Mouse (Mus musculus) cerebellum, postnatal 25 days (tissue): Measurements from ENCODE around the gene Ube2r2.
A peak's percentile ranks its signal among the peaks of the same experiment; 100 is the strongest.

Experiments
- DNase-seq, 2 experiments: peaks; one replicate each; pipeline ENCODE4 v3.0.0; 2021; ENCODE audit warnings: mixed read lengths in 2 of 2

Ube2r2 gene

DNA sequence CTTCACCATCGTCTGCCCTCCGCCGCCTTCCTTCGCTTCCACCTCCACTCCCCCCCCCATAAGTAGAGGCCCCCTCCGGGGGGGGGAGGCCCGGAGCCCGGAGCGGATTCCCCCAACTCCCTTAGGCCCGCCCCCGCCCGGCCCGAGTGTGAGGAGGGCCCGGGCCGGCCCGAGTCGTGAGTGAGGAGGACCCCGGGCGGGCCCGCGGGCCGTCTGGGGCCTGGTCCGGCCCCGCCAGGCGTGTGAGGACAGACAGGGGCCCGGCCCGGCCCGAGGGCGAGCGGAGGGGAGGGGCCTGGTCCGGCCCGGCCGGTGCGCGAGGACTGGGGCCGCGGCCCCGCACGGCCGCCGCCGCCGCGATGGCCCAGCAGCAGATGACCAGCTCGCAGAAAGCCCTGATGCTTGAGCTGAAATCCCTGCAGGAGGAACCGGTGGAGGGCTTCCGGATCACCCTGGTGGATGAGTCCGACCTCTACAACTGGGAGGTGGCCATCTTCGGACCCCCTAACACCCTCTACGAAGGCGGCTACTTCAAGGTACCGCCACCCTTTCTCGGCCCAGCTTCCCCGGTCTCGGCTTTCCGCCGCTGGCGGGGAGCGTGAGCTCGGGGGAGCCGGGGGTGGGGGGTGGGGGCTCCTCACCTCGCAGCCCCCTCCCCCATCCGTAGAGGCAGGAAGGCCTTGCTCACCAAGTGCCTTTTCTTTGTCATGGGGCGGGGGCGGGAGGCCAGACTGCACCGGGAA is at the start of gene Ube2r2:
Gene Ube2r2 (plus strand): TSS at position 33 of the 743 bp plus-strand sequence.
- peak; percentile 79 to 82 for DNase-seq

DNA sequence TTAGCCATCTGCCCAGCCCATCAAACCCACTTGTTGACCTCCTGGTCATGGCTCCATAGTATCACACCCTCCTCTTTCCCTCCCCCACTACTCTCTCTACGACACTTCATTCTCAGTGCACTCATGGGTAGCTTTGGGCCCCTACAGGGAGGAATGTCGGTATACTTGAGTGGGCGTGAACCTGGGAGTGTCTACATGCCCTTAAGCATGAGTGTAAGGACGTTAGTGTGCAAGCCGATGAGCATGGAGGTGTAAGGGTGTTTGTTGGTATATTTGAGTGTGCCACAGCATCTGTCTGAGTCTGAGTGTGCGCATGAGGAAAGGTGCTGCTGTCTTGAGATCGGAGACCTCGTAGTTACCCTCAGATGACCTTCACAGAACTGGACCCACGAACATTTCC is 48.6 kb upstream of the Ube2r2 start:
- no peak for DNase-seq

DNA sequence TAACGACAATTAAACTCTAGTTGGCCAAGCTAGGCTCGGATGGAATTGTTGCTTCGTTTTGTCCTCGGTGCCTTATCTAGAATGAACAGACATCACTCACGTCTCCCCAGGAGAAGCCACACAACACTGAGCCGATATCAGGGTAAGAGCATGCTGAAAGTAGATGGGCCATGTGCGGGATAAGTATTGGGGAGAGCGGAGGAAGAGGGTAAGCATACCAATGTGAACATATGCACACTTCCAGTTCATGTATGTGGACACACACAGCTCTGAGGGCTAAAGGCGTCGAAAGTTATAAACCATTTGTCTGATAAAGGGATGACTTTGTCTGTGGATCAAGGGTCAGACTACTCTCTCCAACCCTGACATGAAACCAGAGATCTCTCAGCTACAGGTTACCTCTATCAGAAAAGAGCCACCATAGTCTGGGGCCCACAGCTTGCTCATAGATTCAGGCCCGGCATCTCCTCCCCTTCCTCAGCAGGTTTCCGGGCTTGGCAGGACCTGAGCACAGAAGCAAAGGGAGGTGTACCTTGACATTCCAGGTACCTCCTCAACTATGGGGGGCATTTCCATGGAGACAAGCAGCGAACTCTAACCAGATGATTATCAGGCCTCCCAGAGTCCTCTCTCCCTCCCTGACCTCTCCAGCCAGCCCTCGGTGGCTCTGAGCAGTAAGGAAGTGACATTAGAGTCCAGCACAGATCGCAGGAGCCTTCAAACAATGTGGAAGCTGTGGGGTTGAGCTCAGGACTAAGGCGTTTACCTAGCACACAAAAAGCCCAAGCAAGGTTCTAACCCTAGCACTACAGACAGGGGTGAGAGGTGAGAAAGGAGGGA is 47.9 kb upstream of the Ube2r2 start:
- no peak for DNase-seq

DNA sequence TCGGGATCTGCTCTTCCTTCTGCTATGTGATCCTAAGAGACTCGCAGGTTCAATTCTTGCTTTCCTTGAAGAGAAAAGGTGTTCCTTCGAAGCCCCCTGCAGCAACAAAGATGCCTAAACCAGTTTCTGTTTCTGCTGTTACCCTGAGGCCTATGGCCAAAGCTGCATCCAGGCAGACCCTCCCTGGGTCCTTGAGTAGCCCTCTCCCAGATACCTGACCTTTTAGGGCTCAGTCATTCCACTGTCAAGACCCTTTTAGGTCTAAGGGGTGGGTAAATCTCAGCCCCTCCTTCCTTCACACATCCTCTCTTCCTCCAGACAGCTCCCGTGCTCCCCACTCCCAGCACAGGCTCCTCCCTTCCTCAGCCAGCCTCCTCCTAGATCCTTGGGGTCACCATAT is 46.4 kb upstream of the Ube2r2 start:
- no peak for DNase-seq

DNA sequence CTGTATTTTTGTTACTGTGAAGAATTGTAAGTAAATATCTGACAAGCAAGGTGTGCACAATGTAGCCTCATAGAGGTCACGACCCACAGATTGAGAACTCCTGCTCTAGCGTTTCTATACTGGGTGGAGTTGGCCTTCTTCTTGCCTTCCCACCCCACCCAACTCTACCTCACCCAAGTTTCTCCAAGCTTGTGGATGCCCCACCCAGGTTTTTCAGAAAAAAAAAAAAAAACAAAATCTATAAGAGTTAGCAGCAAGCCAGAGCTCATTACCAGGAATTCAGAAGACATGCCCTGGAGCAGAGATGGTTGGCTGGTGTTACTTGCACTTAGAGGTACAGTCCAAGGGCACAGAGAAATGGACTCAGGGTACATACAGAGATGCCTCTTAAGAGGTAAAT is 45.8 kb upstream of the Ube2r2 start:
- no peak for DNase-seq

DNA sequence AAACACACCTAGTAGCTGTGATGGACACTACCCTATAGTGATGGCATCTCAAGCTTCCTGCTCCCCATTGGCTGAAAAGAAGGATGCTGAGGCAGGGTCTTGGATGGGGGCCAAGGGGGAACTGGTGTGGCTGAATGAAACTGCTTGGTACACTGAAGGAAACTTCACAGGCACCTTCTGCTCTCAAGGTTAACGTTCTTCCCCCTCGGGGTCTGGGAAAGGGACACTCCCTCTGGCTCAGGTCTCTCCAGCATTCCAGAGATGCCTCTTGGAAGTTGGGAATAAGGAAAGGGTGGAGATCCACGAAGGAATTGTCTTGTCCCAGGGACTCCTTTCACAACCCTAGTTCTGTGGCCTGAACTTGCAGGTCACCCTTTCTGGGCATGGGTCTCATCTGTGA is 44.2 kb upstream of the Ube2r2 start:
- DNase-seq = no peak

DNA sequence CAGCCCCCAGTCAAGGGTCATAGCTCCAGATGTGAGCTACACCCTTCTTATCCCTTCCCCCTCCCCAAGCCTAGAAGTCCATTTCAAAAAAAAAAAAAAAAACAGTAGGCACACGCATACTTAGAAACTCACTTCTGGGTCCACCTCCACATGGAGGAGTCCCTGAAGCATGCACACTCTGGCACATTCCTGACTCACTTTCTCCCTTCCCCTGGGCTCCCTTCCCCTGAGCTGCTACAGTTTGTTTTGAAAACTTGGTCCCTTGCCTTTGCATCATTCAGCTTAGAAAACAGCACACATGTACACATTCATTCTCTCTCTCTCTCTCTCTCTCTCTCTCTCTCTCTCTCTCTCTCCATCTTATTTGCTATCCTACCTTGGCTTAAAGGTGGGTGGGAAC is 42.6 kb upstream of the Ube2r2 start:
- DNase-seq = no peak

DNA sequence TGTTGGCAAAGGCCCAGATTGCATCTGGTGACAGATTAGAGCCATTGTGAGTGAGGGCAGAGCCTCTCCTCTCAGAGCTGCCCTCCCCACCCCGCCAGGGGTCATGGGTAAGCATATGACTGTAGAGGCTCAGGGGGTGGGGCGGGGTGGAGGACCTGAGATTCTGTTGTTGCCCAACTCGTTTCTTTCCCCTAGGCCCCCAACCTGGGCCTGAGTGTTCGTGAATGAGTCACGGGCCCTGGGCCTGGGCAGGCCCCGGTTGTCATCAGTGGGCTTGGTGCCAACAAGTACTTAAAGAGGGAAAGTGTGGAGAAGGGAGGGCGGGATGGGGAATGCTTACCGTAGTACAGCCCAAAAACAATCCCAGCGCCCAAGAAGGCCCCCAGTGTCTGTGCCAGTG is 41.2 kb upstream of the Ube2r2 start:
- DNase-seq = no peak

DNA sequence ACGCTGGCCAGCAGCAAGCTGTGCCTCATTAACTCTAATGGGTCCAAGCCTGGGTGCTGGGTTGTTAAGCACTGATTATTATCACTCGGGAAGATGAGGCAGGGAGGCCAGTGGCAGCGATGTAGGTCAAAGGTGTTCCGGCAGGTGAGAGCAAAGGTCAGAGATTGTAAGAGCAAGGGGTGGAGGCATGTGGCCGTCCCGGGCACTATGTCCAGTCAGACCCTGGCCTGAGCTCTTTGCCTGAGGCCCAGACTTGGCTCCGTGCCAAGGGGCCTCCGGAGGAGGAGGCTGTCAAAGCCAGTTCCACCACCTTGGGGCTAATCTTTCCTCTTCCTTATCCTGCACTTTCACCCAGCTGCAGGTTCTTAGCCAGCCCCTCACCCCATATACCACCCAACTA is 39.4 kb upstream of the Ube2r2 start:
- no peak for DNase-seq

DNA sequence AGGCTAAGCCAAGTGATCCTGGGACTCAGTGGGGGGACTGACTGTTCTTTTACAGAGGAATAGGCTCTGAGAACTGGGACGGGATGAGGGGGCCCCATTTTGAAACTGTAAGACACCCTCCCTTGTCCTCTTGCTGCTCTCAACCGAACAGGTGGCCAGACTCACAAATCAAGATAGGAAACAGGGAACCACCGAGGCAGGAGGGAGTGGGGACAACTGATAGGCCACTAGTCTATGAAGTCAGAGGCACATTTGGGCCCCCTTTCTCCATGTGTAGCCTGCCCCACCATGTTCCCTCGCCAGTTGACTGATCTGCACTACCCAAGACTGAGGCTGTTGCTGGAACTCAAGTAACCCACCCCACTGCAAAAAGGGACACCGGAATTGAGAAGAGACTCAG is 38.7 kb upstream of the Ube2r2 start:
- DNase-seq = no peak

DNA sequence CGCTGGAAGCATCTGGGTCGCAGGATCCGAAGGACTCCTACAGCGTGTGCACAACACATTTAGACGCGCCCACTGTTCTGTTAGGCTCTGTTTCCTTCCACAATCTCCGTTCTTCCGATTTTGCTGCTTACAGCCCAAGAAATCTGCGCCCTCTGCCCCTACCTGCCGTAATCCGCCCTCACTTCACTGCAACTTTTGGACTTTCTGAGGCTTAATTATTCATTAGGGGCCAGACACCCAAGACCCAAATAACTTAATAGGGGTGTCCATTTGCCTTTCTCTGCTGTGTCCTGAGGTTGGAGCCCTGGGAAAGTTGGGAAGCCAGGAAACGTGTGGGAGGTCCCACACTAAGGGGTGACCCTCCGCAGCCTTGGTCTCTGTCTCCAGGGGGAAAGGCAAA is 38.2 kb upstream of the Ube2r2 start:
- no peak for DNase-seq

DNA sequence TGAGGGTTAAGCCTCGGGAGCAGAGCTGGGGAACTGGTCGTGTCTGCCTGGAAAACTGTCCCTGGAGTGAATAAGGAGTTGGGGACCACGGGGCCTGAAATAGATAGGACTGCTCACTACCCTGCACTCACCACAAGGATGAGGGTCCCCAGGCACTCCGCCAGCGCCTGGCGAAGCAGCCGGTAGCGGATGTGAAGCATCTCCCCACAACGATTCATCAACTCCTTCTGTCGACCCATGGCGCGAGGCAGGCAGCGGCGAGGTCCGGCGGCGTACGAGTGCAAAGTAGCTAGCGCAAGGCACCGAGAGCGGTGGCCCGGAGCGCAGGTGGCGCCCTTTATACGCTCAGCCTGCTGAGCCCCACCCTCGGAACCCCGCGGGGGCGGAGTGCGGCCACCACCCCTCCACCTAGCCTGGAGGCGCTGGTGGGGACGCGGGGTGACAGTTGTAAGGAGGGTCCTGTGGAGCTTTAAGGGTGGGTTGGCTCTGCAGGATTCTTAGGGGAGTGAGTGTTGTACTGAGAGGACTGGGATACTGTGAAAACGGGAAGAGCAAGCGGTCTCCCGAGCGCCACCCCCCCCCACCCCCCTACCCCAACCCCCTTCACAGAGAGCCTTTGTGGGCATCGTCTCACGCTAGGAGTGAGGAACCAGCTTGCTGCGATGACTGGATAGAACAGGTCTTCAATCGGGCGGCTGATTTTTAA is 37.5 kb upstream of the Ube2r2 start, which contains the start of gene Aqp3:
Gene Aqp3 (minus strand): TSS at position 313 of the 706 bp plus-strand sequence.
- DNase-seq = peak in 1 of 2 experiments; percentile 44

DNA sequence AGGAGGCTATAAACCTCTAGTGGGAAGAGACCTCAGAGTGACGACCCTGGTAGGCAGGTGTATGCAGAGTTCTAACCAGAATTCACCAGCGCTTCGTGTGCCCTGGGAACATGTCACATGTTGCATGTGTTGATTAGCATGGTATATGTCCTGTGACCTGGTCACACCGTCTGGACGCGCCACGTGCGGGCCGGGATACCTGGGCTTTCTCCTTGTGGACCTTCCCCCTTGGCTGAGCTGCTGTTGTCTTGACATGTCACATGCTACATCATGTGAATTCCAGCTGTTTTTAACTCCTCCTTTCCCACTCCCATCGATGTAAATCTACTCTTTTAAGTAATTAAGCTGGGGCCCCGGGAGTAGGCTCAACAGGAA is 37.0 kb upstream of the Ube2r2 start:
- no peak for DNase-seq

DNA sequence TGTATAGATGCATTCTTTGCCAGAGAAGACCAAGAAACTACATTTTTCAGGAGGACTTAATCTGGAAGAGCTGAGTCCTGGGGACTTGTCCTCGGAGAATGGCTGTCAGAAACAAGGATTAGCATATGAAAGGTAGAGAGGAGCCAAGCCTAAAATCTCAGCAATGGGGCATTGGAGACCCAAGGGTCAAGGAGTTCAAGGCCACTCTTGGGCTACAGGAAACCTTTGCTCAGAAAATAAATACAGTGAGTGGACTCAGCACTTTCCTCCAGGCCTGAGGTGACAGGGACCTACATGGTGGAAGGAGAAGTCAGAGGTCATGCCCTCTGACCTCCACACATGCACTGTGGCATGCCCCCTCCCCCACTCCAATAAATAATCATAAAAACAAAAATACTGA is 34.6 kb upstream of the Ube2r2 start:
- no peak for DNase-seq

DNA sequence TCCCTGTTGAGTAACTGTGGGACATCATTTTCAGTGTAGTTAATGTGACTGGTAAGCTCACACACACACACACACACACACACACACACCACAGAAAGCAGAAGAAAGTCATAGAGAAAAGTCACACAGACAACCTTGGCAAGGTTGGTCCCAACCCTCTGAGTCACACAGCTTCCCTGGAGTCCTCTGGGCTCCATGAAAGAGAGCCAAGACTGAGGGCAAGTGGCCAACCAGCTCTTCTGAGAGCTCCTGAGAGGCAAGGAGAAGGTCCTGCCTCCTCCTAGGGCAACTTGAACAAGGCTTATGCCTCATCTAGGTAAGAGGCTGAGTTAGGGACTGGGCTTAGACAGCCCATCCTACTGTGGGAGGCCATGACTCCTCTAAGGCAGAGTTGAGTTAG is 32.6 kb upstream of the Ube2r2 start:
- DNase-seq = peak in 1 of 2 experiments; percentile 60

DNA sequence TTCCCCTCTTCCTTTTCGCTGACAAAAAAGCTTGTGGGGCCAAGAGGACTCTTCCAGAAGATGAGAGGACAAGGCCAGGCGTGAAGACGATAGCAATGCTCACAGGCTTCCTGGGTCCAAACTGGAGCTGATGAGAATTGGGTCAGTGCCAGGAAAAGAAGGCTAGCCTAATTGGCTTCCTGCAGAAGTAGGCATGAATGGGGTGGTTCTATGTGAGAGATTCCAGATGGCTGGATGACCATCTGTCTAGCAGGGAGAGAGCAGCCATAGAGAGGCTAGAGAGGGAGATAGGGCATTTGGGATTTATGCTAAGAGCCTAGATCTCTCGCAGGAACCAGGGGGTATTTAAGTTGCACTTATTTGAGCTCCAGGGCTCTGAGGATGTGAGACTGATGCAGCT is 28.1 kb upstream of the Ube2r2 start:
- peak; percentile 28 to 37 for DNase-seq

DNA sequence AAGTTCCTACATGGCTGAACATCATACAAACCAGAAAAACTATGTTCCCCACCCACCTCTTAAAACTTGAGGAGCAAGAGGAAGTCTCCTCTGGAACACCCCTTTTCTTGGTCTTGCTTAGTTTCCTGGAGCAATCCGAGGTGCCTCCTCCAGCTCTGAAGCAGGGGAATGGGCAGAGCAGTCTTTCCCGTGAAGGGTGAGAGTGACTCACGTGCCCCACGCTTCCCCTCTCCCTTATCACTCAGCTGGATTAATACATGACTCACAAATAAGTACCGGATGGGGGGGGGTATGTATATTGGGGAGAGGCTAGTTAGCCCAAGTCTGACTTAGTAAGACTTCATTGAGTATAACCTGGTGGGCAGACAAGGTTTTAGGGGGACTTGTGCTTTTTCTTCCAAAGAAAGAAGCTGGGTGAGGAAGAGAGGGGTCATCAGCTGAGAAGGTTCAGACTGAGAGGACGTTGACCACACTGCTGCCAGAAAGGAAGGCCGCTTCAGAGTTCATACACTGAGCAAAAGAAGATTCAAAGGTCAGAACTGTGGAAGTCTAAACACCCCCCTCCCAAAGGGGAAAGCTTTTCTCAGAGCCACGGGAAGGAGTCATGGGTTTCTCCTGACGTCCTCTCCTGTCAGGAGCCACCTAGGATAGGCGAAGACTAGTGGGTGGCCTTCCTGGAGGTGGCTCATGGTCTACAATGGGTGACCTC is 26.7 kb upstream of the Ube2r2 start:
- DNase-seq = no peak

DNA sequence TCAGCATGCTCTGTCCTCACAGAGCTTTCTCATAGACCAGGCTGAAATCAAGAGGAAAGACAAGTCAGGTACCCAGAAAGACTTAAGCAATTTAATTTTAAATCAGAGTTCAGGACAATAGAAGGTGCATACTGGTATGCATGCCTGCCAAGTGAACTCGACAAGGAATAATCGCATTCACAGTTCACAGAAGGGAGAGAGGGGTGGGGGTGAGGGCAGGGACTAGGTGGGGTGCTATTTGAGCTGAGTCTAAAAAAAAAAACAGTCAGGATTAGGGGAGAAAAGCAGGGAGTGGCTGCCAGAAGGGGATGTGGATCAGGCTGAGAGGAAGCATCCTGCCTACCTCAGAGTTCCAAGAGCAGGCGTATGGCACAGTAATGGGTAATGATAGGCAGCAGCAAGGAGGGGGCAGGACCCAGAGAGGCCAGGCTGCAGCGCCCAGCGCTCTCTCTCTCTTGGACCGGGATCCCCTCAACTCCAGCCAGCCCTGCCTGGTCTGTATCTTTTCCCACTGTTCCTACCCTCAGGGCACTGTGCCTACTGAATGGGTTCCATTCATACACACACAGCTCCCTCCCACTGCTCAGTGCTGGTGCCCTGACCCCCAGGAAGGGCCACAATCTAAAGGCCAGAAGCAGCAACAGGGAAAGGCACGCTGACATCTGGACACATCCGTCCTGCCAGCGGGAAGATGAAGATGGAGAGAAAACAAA is 21.0 kb upstream of the Ube2r2 start:
- DNase-seq = no peak

DNA sequence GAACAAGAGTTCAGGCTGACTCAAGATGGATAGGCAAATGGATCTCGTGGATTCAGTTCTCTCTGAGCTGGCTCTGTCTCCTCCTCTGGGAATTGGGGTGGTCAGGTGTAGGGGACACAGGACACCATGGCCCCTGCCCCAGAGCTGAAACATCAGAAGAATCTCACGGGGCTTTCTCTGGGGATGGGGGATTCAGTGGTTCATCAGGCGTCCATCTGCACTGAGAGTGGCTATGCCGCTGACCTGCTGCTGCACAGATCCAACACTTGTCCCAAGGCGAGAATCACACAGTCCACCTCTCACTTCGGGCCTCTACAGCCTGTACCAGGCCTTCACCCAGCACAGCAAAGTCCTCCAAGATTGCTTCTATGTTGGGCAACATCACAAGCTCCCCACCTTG is 20.5 kb upstream of the Ube2r2 start:
- DNase-seq = no peak

DNA sequence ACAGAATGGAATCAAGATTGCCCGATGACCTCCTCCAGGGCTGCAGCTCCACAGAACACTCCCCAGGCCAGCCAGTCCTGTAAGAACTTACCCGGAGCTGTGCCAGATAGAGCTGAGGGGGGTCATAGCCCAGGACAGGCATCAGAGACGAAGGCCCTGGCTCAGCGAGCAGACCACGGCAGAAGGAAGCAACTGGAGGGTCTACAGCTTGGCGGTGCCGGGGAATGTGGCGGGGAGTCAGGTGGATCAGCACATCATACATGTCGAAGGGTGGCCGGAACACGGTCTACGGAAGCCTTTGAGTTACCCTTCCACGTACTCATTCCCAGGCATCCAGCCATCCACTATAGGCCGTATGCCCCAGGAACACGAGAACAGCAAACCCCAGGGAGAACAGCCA is 19.8 kb upstream of the Ube2r2 start:
- DNase-seq = no peak

DNA sequence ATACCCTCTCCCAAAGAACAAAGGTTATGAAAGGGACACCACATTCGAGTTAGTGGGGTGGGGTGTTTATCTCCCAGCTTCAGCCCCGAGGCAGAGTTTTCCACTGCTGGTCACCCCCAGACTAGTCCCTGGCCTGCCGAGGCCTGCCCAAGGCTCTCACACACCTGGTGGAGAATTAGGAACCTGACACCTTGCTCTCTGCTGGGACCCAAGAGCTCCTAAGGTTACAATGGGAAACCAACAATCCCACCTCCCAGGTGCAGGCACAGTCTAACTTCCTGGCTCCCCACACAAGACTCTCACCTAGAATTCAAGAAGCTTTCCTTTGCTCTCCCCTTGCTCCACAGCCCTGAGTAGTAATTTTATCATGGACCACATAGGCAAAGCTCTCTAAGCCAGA is 18.7 kb upstream of the Ube2r2 start:
- no peak for DNase-seq

DNA sequence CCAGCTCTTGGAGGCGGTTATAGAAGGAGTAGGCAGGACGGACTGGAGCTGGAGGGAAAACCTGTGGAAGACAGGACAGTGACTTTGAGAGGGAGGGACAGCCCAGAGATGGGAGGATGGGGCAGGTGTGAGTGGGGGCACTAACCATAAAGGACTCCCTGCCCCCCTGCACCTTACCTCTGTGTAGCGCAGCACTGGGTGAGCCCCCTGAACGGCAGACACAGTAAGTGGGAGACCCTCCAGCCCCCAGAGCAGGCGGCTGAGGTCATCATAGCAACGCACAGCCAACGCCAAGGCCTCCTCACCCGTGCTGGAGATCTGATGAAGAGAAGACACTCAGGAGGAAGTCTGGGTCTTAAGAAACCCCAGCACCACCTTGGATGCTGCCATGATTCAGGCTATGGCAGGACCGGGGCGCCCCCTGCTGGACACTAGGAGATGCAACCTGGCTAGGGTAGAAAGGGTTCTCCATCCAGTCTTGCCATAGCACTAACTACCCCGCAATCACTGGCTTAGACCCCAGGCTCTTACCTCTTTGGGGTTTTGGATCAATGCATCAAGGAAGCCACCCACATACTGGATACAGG is 16.7 kb upstream of the Ube2r2 start:
- peak; percentile 59 to 78 for DNase-seq
